Mouse (Mus musculus): ENCODE data around the gene Ugt1a6a. TPM values are rescaled to one million over a fixed set of nuclear protein-coding genes. Genes with fewer than 3 reads are reported as not detected.
"Not testable (repeated sequence)": the region's sequence is repeated elsewhere in the genome, so short reads cannot be mapped to it uniquely, and the experiment has no call there.

The Ugt1a6a gene
- polyA plus RNA-seq, 1 experiment from 2014 or later, result 6.7 TPM

DNA sequence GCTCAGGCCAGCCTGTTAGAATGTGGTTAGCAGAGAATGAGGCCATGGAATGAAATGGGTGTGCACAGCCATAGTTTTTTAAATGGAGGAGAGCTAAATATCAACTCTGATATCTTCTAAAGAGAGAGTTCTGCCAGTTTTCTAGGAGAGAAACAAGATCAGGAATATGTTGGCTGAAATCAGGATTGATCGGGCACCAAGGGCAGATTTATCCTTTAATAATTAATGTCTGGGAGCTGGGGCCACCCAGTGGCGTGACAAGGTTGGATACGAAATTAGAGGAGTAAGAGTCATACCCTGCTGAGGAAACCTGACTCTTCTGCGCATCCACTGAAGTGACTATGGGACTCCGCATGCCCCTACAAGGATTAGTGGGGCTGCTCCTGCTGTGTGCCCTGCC lies 31.1 kb downstream of the Ugt1a6a start, which contains the start of gene Ugt1a5:
Gene Ugt1a5, plus strand, starts transcription at position 302 of the 400 bp plus-strand sequence.
- 80% methylated on average over 5 of the region's 5 CpGs for WGBS
- Histone ChIP-seq H3K9ac (replicated peaks; ENCODE audit: low read length) (no peak within 1 kb of the TSS), H3K36me3 (ENCODE audit: insufficient read depth, low read length) (no peaks in the 10 kb centered on the region), H3K4me3 (ENCODE audit: low read length) (no peak within 1 kb of the TSS), H3K4me2 (replicated peaks; ENCODE audit: low read depth, low read length) (no peak within 1 kb of the TSS), H3K27me3 (ENCODE audit: insufficient read depth, low read length) (no peaks in the 10 kb centered on the region), H3K4me1 (ENCODE audit: insufficient read depth, low read length) (no peaks in the 10 kb centered on the region), H3K27ac (ENCODE audit: low read length) (no peak within 1 kb of the TSS), H3K9me3 (ENCODE audit: low read length) (peaks cover 5% of the 10 kb centered on the region; the same call in 1 of the 2 replicates)
- ATAC-seq (ENCODE audit: low FRiP score, low TSS enrichment), result no peak

GRCm38 (mm10) chr1:88172190-88172589 lies 37.6 kb downstream of the Ugt1a6a start:
- 86% methylated on average over 5 of the region's 7 CpGs for WGBS
- H3K4me1 ChIP-seq (ENCODE audit: insufficient read depth, low read length); H3K9ac ChIP-seq (replicated peaks; ENCODE audit: low read length); H3K4me3 ChIP-seq (ENCODE audit: low read length); H3K27ac ChIP-seq (ENCODE audit: low read length); ATAC-seq (ENCODE audit: low FRiP score, low TSS enrichment); H3K36me3 ChIP-seq (ENCODE audit: insufficient read depth, low read length); H3K27me3 ChIP-seq (ENCODE audit: insufficient read depth, low read length); H3K4me2 ChIP-seq (replicated peaks; ENCODE audit: low read depth, low read length): not testable (repeated sequence)
- peaks cover 11% of the 10 kb centered on the region; the same call in 1 of the 2 replicates for H3K9me3 ChIP-seq (ENCODE audit: low read length)

DNA sequence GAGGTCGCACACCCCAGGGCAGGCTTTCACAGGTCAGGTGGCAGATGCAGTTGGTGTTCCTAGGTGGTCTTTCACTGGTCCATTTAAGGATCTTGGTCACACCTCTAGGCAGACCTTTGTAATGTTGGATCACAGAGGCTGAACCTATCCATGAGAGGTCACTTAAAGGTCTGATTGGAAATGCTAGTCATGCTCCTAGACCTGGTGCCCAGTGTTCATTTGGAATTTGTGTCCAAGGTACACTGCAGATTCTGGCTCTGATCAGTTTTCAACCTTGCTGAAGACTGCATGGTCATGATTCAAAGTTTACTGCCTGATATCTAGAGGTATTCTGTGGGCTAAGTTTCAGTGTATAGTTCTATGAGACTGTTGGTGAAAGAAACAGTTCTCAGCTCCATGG lies 45.0 kb downstream of the Ugt1a6a start:
- H3K4me1 ChIP-seq (ENCODE audit: insufficient read depth, low read length), result no peaks in the 10 kb centered on the region

DNA sequence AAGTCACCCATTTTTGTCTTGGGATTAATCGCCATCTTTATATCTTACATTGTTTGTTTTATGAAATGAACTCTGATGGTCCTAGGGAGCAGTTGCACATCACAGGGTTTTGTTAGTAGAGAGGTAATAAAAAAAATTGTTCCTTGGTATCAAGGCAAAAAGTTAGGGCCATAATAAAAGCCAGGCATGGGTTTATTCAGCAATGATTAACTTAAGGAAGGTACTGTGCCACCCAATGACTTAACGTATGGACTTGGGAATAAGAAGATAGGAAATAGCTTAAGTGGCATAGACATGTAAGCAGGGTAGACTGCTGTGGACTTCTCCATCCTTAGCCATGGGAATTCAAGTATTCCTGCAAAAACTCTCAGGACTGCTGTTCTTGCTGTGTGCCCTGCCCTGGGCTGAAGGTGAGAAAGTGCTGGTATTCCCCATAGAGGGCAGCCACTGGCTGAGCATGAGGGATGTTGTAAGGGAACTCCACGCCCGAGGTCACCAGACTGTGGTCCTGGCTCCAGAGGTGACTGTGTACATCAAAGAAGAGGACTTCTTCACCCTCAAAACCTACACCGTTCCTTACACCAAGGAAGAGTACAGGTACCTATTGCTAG lies 51.8 kb downstream of the Ugt1a6a start:
- Histone ChIP-seq H3K27ac (ENCODE audit: low read length) (no peak overlapping the region), H3K9me3 (ENCODE audit: low read length) (no peaks in the 10 kb centered on the region), H3K4me1 (ENCODE audit: insufficient read depth, low read length) (no peaks in the 10 kb centered on the region), H3K4me2 (replicated peaks; ENCODE audit: low read depth, low read length) (no peak overlapping the region), H3K36me3 (ENCODE audit: insufficient read depth, low read length) (no peaks in the 10 kb centered on the region), H3K4me3 (ENCODE audit: low read length) (no peak overlapping the region), H3K9ac (replicated peaks; ENCODE audit: low read length) (no peak overlapping the region), H3K27me3 (ENCODE audit: insufficient read depth, low read length) (no peaks in the 10 kb centered on the region)
- 88% methylated on average over 5 of the region's 5 CpGs for WGBS
- no peak for ATAC-seq (ENCODE audit: low FRiP score, low TSS enrichment)

More for the DNA sequence above, 45.0 kb downstream of the Ugt1a6a start:
- no peak overlapping the region for H3K4me2 ChIP-seq (replicated peaks; ENCODE audit: low read depth, low read length)
- H3K9ac ChIP-seq (replicated peaks; ENCODE audit: low read length), result no peak overlapping the region
- H3K4me3 ChIP-seq (ENCODE audit: low read length), result no peak overlapping the region
- H3K27ac ChIP-seq (ENCODE audit: low read length), result no peak overlapping the region
- no peaks in the 10 kb centered on the region for H3K36me3 ChIP-seq (ENCODE audit: insufficient read depth, low read length)
- no peak for ATAC-seq (ENCODE audit: low FRiP score, low TSS enrichment)
- H3K9me3 ChIP-seq (ENCODE audit: low read length), result peaks cover 18% of the 10 kb centered on the region
- no peaks in the 10 kb centered on the region for H3K27me3 ChIP-seq (ENCODE audit: insufficient read depth, low read length)
- WGBS, result 88% methylated on average over 1 of the region's 1 CpGs

DNA sequence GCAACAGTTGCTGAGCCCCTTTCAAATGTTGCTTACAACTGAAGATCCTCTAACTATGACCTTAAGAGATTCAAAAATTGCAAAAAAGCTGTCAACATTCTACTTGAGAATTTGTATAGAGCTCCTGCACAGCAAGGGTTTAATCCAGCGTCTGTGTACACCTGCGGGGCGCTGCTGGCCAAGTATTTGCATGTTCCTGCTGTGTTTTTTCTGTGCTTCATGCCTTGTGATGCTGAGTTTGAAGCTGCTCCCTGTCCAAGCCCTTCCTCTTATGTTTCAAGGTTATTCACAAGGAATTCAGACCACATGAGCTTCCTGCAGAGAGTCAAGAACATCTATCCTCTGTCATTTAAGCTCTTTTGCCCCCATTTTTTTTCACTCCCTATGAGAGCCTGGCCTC lies 57.5 kb downstream of the Ugt1a6a start:
- Histone ChIP-seq H3K4me3 (ENCODE audit: low read length) (no peak overlapping the region), H3K4me1 (ENCODE audit: insufficient read depth, low read length) (no peaks in the 10 kb centered on the region), H3K27ac (ENCODE audit: low read length) (no peak overlapping the region), H3K36me3 (ENCODE audit: insufficient read depth, low read length) (no peaks in the 10 kb centered on the region), H3K27me3 (ENCODE audit: insufficient read depth, low read length) (no peaks in the 10 kb centered on the region), H3K9me3 (ENCODE audit: low read length) (no peaks in the 10 kb centered on the region), H3K4me2 (replicated peaks; ENCODE audit: low read depth, low read length) (no peak overlapping the region), H3K9ac (replicated peaks; ENCODE audit: low read length) (no peak overlapping the region)
- WGBS, result 76% methylated on average over 3 of the region's 3 CpGs
- ATAC-seq (ENCODE audit: low FRiP score, low TSS enrichment), result no peak

DNA sequence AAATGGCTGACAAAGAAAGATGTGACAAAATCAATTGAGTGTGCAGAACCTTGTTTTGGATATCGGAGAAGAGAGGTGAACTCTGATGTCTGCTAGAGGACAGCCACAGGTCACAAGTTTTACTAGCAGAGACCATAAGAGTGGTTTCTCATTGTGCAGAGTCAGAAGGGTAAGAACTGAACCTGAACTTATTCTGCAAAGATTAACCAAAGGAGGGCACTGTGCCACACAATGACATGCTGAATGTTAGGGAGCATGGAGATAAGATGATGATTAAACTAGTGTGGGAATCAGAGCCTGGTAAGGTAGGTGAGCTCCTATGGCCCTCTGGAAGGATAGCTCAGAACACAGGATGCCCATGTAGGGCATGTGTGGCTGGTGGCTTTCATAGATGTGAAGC lies 61.1 kb downstream of the Ugt1a6a start:
- WGBS, result 54% methylated on average over 1 of the region's 1 CpGs
- H3K4me2 ChIP-seq (replicated peaks; ENCODE audit: low read depth, low read length), result no peak overlapping the region
- peaks cover 9% of the 10 kb centered on the region; the same call in 1 of the 2 replicates for H3K4me1 ChIP-seq (ENCODE audit: insufficient read depth, low read length)
- no peaks in the 10 kb centered on the region for H3K27me3 ChIP-seq (ENCODE audit: insufficient read depth, low read length)
- H3K9ac ChIP-seq (replicated peaks; ENCODE audit: low read length), result no peak overlapping the region
- H3K27ac ChIP-seq (ENCODE audit: low read length), result no peak overlapping the region
- ATAC-seq (ENCODE audit: low FRiP score, low TSS enrichment), result peak; percentile 76
- no peaks in the 10 kb centered on the region for H3K9me3 ChIP-seq (ENCODE audit: low read length)
- no peaks in the 10 kb centered on the region for H3K36me3 ChIP-seq (ENCODE audit: insufficient read depth, low read length)
- H3K4me3 ChIP-seq (ENCODE audit: low read length), result no peak overlapping the region

DNA sequence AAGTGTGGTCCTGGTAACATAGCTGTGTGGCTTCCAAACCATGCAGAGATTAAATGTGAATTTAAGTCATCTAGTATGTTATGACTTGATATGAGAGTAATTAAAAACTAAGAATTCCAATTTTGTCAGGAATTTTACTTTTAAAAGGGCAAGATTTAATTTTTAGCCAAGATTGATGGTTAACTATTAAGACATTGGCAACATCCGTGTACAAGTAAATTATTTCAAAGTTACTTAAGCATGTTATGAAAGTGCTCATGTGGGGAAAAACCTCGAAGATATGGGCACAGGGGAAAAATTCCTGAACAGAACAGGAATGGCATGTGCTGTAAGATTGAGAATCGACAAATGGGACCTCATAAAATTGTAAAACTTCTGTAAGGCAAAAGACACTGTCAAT lies 62.8 kb downstream of the Ugt1a6a start:
- Histone ChIP-seq H3K9me3 (ENCODE audit: low read length) (no peaks in the 10 kb centered on the region), H3K4me3 (ENCODE audit: low read length) (no peak overlapping the region), H3K27me3 (ENCODE audit: insufficient read depth, low read length) (no peaks in the 10 kb centered on the region), H3K9ac (replicated peaks; ENCODE audit: low read length) (no peak overlapping the region), H3K27ac (ENCODE audit: low read length) (no peak overlapping the region), H3K36me3 (ENCODE audit: insufficient read depth, low read length) (no peaks in the 10 kb centered on the region), H3K4me2 (replicated peaks; ENCODE audit: low read depth, low read length) (no peak overlapping the region), H3K4me1 (ENCODE audit: insufficient read depth, low read length) (peaks cover 9% of the 10 kb centered on the region; the same call in 1 of the 2 replicates)
- WGBS, result 60% methylated on average over 3 of the region's 3 CpGs
- ATAC-seq (ENCODE audit: low FRiP score, low TSS enrichment), result no peak

DNA sequence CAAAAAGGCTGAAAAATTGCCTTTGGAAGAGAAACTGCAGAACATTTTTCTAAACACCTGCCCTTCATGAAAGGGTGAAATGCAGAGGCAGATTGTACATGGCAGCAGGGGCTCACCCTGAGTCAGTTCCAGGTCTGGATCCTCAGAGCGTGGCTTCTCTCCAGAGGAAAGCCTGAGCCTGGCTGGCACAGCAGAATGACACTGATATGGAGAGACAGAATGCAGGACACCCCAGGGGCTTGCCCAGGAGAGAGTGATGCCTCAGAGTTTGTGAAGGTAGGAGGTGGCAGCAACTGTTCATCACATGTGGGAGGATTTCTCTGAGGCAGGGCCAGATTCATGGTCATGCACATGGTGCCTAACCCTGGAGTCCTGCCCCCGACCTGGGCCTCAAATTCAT lies 65.4 kb downstream of the Ugt1a6a start:
- no peak for ATAC-seq (ENCODE audit: low FRiP score, low TSS enrichment)
- Histone ChIP-seq H3K4me1 (ENCODE audit: insufficient read depth, low read length) (peaks cover 11% of the 10 kb centered on the region), H3K9me3 (ENCODE audit: low read length) (peaks cover 13% of the 10 kb centered on the region), H3K27ac (ENCODE audit: low read length) (peak overlapping the region; percentile 77), H3K27me3 (ENCODE audit: insufficient read depth, low read length) (no peaks in the 10 kb centered on the region), H3K4me2 (replicated peaks; ENCODE audit: low read depth, low read length) (no peak overlapping the region), H3K9ac (replicated peaks; ENCODE audit: low read length) (no peak overlapping the region), H3K4me3 (ENCODE audit: low read length) (no peak overlapping the region), H3K36me3 (ENCODE audit: insufficient read depth, low read length) (no peaks in the 10 kb centered on the region)
- WGBS, result 69% methylated on average over 2 of the region's 2 CpGs

- Histone ChIP-seq H3K27ac (ENCODE audit: low read length) (peak within 1 kb of the TSS; percentile 77), H3K4me2 (replicated peaks; ENCODE audit: low read depth, low read length) (no peak within 1 kb of the TSS), H3K9me3 (ENCODE audit: low read length) (peaks cover 14% of the 10 kb centered on the region), H3K9ac (replicated peaks; ENCODE audit: low read length) (no peak within 1 kb of the TSS), H3K36me3 (ENCODE audit: insufficient read depth, low read length) (no peaks in the 10 kb centered on the region), H3K4me1 (ENCODE audit: insufficient read depth, low read length) (peaks cover 14% of the 10 kb centered on the region), H3K4me3 (ENCODE audit: low read length) (no peak within 1 kb of the TSS), H3K27me3 (ENCODE audit: insufficient read depth, low read length) (no peaks in the 10 kb centered on the region)
- peak; percentile 59; the same call in 1 of the 2 replicates for ATAC-seq (ENCODE audit: low FRiP score, low TSS enrichment)
- 59% methylated on average over 7 of the region's 7 CpGs for WGBS
Measured at GRCm38 (mm10) chr1:88200456-88200855, 65.8 kb downstream of the Ugt1a6a start, which contains the start of gene Ugt1a2. Gene Ugt1a2, plus strand, starts transcription at chr1:88200601.

DNA sequence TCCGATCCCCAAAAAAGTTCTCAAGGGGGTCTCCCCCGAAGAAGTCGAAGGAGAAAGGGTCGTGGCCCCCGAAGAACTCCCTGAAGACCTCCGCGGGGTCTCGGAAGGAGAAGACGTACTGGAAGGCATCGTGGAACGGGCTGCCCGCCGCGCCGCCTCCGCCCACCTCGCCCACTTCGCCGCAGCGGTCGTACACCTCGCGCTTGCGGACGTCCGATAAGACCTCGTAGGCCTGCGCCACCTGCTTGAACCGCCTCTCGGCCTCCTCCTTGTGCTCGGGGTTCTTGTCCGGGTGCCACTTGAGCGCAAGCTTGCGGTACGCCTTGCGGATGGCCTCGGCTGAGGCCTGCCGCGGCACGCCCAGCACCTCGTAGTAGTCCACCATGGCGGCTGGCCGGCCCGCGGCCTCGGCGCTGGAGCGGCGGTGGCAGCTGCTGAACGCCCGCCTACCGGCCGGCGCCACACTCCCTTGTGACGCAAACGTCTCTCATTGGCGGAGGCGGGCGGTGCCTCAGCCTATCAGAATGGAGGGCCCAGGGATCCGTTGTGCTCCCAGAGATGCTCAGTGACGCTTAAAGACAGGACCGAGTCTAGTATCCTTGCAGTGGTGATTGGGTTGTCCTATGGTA lies 70.8 kb downstream of the Ugt1a6a start, which contains the start of gene Dnajb3:
Gene Dnajb3, minus strand, starts transcription at position 489 of the 629 bp plus-strand sequence.
- 7% methylated on average over 62 of the region's 62 CpGs for WGBS
- Histone ChIP-seq H3K4me3 (ENCODE audit: low read length) (peak within 1 kb of the TSS; percentile 49), H3K27ac (ENCODE audit: low read length) (no peak within 1 kb of the TSS), H3K36me3 (ENCODE audit: insufficient read depth, low read length) (no peaks in the 10 kb centered on the region), H3K27me3 (ENCODE audit: insufficient read depth, low read length) (no peaks in the 10 kb centered on the region), H3K9ac (replicated peaks; ENCODE audit: low read length) (peak within 1 kb of the TSS; percentile 77), H3K9me3 (ENCODE audit: low read length) (peaks cover 16% of the 10 kb centered on the region), H3K4me1 (ENCODE audit: insufficient read depth, low read length) (peaks cover 9% of the 10 kb centered on the region; the same call in 1 of the 2 replicates), H3K4me2 (replicated peaks; ENCODE audit: low read depth, low read length) (peak within 1 kb of the TSS; percentile 91)
- ATAC-seq (ENCODE audit: low FRiP score, low TSS enrichment), result peak; percentile 96
